Mouse (Mus musculus) heart, postnatal 0 days (tissue): Measurements from ENCODE around the gene Igsf8. TPM values are rescaled to one million over a fixed set of nuclear protein-coding genes. Genes with fewer than 3 reads are reported as not detected.

ENCODE experiments used
- ATAC-seq: fragments of 200-750 bp; cut with Nextera tagmentation; 2 replicates; pipeline ENCODE4 v1.8.0; 2017; ENCODE audit warnings: low read depth, moderate number of reproducible peaks, moderate library complexity; ENCODE audit not compliant: insufficient read depth
- DNase-seq: peaks from one replicate; pipeline ENCODE4 v3.0.0-alpha.2; 2016; ENCODE audit warnings: low spot score
- H3K27ac ChIP-seq: fragments of 300-500 bp; sonication (generic); 2 replicates; pipeline ENCODE4 v1.5.1; 2014; ENCODE audit warnings: low read depth, mild to moderate bottlenecking
- H3K27me3 ChIP-seq: fragments of 300-500 bp; sonication (generic); 2 replicates; pipeline ENCODE4 v1.6.1; 2014; ENCODE audit warnings: low read length, mixed read lengths; ENCODE audit not compliant: control insufficient read depth, insufficient read depth
- H3K36me3 ChIP-seq: fragments of 300-500 bp; sonication (generic); replicated peaks from 2 replicates; pipeline ENCODE4 v1.6.1; 2014; ENCODE audit warnings: low read length, mixed read lengths; ENCODE audit not compliant: control insufficient read depth, insufficient read depth
- H3K4me1 ChIP-seq: fragments of 300-500 bp; sonication (generic); 2 replicates; pipeline ENCODE4 v1.6.1; 2014; ENCODE audit warnings: antibody characterized with exemption; ENCODE audit not compliant: control insufficient read depth, insufficient read depth
- H3K4me2 ChIP-seq: fragments of 300-500 bp; sonication (generic); 2 replicates; pipeline ENCODE4 v1.6.1; 2014; ENCODE audit warnings: low read depth, mild to moderate bottlenecking, low read length, moderate library complexity
- H3K4me3 ChIP-seq: fragments of 300-500 bp; sonication (generic); 2 replicates; pipeline ENCODE4 v1.5.1; 2014; ENCODE audit warnings: low read depth, low read length
- H3K9ac ChIP-seq: fragments of 300-500 bp; sonication (generic); replicated peaks from 2 replicates; pipeline ENCODE4 v1.6.1; 2014; ENCODE audit warnings: low read depth, low read length, mixed read lengths
- H3K9me3 ChIP-seq: fragments of 300-500 bp; sonication (generic); replicated peaks from 2 replicates; pipeline ENCODE4 v1.6.1; 2016; ENCODE audit warnings: low read length; ENCODE audit not compliant: control insufficient read depth
- CTCF ChIP-seq: IDR thresholded peaks from 2 replicates; pipeline ENCODE4 v1.5.1; 2016; ENCODE audit warnings: antibody characterized with exemption, control low read depth, low read depth
- EP300 ChIP-seq: IDR thresholded peaks from 2 replicates; pipeline ENCODE4 v1.6.1; 2016; ENCODE audit warnings: antibody characterized with exemption, low read depth
- WGBS: fragments of 180-500 bp; shearing (Covaris S2); extraction: QIAGEN DNeasy Blood & Tissue Kit; methylation state at CpG from one replicate; pipeline ENCODE4 v1.1.7; 2014; 5-methylcytosine and 5-hydroxymethylcytosine counted together
- polyA plus RNA-seq: library from polyadenylated mRNA; unstranded; fragments of >200 nt; fragmentation: Nextera tagmentation; extraction: Ambion mirVana; gene quantifications from 2 replicates; pipeline ENCODE4 v1.2.1, GENCODE M21; 2015
- total RNA-seq: library from RNA; depleted of rRNA; stranded (reverse); fragments of >200 nt; gene quantifications from 2 replicates; pipeline ENCODE4 v1.2.3, GENCODE M21; 2014; ENCODE audit warnings: low replicate concordance

The Igsf8 gene
- total and polyA plus RNA-seq, 2 experiments from 2014 or later: 11.4 to 22.1 TPM

GRCm38 (mm10) chr1:172342729-172343128 lies 81.3 kb downstream of the Igsf8 start:
- 93% methylated on average over 3 of the region's 3 CpGs for WGBS
- H3K4me1 ChIP-seq: peaks cover 8% of the 10 kb centered on the region
- no peaks in the 10 kb centered on the region for H3K36me3 ChIP-seq
- no peak overlapping the region for H3K27ac ChIP-seq
- peaks cover 31% of the 10 kb centered on the region for H3K27me3 ChIP-seq
- no peaks in the 10 kb centered on the region for H3K9me3 ChIP-seq
- H3K4me3 ChIP-seq: no peak overlapping the region
- ATAC-seq: no peak
- no peak for DNase-seq
- no peak for TF ChIP-seq EP300
- TF ChIP-seq CTCF: no peak
- H3K9ac ChIP-seq: no peak overlapping the region
- no peak overlapping the region for H3K4me2 ChIP-seq

- Histone ChIP-seq H3K27me3 (peaks cover 28% of the 10 kb centered on the region), H3K9me3 (no peaks in the 10 kb centered on the region), H3K9ac (no peak overlapping the region), H3K36me3 (no peaks in the 10 kb centered on the region), H3K4me3 (no peak overlapping the region), H3K27ac (no peak overlapping the region), H3K4me2 (no peak overlapping the region), H3K4me1 (peaks cover 8% of the 10 kb centered on the region)
- DNase-seq (no peak), ATAC-seq (no peak)
- no peak for TF ChIP-seq CTCF
- TF ChIP-seq EP300: no peak
- 47% methylated on average over 3 of the region's 3 CpGs for WGBS
Observed at GRCm38 (mm10) chr1:172343914-172344313, 82.5 kb downstream of the Igsf8 start.

GRCm38 (mm10) chr1:172344820-172345219 lies 83.4 kb downstream of the Igsf8 start:
- Histone ChIP-seq H3K4me3 (no peak overlapping the region), H3K4me2 (no peak overlapping the region), H3K9ac (no peak overlapping the region), H3K36me3 (no peaks in the 10 kb centered on the region), H3K27me3 (peaks cover 32% of the 10 kb centered on the region), H3K4me1 (peaks cover 8% of the 10 kb centered on the region), H3K9me3 (no peaks in the 10 kb centered on the region), H3K27ac (no peak overlapping the region)
- 80% methylated on average over 7 of the region's 7 CpGs for WGBS
- ATAC-seq (no peak), DNase-seq (no peak)
- TF ChIP-seq CTCF (no peak), EP300 (no peak)

- Histone ChIP-seq H3K27ac (no peak overlapping the region), H3K27me3 (peaks cover 33% of the 10 kb centered on the region), H3K9me3 (no peaks in the 10 kb centered on the region), H3K36me3 (no peaks in the 10 kb centered on the region), H3K4me1 (peaks cover 2% of the 10 kb centered on the region; the same call in 1 of the 2 replicates), H3K4me2 (no peak overlapping the region), H3K9ac (no peak overlapping the region), H3K4me3 (no peak overlapping the region)
- WGBS: 74% methylated on average over 10 of the region's 10 CpGs
- ATAC-seq: no peak
- no peak for DNase-seq
- TF ChIP-seq CTCF (no peak), EP300 (no peak)
Observed at GRCm38 (mm10) chr1:172346707-172347106, 85.3 kb downstream of the Igsf8 start.

- ATAC-seq (no peak), DNase-seq (no peak)
- no peak overlapping the region for H3K9ac ChIP-seq
- H3K9me3 ChIP-seq: no peaks in the 10 kb centered on the region
- H3K4me3 ChIP-seq: no peak overlapping the region
- no peaks in the 10 kb centered on the region for H3K36me3 ChIP-seq
- no peak overlapping the region for H3K4me2 ChIP-seq
- TF ChIP-seq EP300: no peak
- TF ChIP-seq CTCF: no peak
- 80% methylated on average over 12 of the region's 12 CpGs for WGBS
- H3K27ac ChIP-seq: no peak overlapping the region
- peaks cover 32% of the 10 kb centered on the region for H3K27me3 ChIP-seq
- peaks cover 2% of the 10 kb centered on the region; the same call in 1 of the 2 replicates for H3K4me1 ChIP-seq
Observed at GRCm38 (mm10) chr1:172347382-172347781, 85.9 kb downstream of the Igsf8 start.

GRCm38 (mm10) chr1:172349504-172349903 lies 88.1 kb downstream of the Igsf8 start:
- Histone ChIP-seq H3K4me3 (no peak overlapping the region), H3K9me3 (no peaks in the 10 kb centered on the region), H3K27ac (no peak overlapping the region), H3K4me2 (no peak overlapping the region), H3K27me3 (peaks cover 29% of the 10 kb centered on the region; the same call in 1 of the 2 replicates), H3K4me1 (peaks cover 2% of the 10 kb centered on the region; the same call in 1 of the 2 replicates), H3K36me3 (no peaks in the 10 kb centered on the region), H3K9ac (no peak overlapping the region)
- no peak for DNase-seq
- ATAC-seq: no peak
- no peak for TF ChIP-seq CTCF
- TF ChIP-seq EP300: no peak
- 71% methylated on average over 5 of the region's 5 CpGs for WGBS
